Mouse (Mus musculus) megakaryocyte-erythroid progenitor cell, adult 5-6 weeks (primary cell): ENCODE measurements at regions not wholly inside any gene's neighbourhood (a gene's known extent, or its start where the extent isn't known, plus 50 kb on each side); places are given as distances from the start of the nearest gene placed in this dataset.

ENCODE experiments used
- ATAC-seq: replicated peaks from 2 replicates; pipeline ENCODE4 v1.8.0; 2016; ENCODE audit warnings: mild to moderate bottlenecking, inconsistent platforms; ENCODE audit not compliant: severe bottlenecking, poor library complexity, low FRiP score, low TSS enrichment

DNA sequence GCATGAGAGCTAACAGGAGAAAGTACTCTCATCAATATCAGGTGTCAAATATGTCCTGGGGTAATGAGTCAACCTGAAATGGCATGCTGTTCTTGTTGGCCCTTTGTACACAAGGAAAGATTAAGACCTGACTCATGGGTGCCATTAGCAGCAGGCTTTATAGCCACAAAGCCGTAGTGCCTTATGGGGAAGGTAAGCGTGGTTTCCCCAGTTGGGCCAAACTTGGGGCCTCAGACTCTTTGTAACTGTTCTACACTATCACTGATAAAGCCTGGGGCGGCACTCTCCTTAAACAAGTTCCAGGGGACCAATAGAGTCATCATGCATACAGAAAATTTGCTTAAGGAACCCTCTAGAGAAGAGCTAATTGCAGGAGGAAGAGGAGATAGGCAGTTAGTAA lies 1228.9 kb upstream of the A1bg start:
- ATAC-seq, result no peak; the same call in 1 of the 2 replicates

DNA sequence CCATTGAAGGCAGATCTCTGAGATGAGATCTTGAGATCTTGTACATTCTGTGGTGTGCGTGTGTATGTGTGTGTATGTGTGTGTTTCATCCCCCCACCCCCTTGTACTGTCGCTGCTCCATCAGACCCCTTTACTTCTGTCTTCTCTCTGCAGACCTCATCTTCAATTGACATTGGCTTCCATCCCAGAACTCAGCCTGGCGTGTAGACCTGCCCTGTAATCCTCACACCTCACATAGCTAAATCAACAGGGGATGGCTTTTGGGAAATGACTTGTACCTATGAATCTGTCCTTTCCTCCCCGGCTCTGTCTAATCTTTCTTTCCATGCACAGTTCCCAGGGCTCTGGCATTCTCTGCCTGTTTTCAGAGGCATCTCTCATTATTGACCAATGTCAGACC lies 1227.5 kb upstream of the A1bg start:
- ATAC-seq, result no peak

DNA sequence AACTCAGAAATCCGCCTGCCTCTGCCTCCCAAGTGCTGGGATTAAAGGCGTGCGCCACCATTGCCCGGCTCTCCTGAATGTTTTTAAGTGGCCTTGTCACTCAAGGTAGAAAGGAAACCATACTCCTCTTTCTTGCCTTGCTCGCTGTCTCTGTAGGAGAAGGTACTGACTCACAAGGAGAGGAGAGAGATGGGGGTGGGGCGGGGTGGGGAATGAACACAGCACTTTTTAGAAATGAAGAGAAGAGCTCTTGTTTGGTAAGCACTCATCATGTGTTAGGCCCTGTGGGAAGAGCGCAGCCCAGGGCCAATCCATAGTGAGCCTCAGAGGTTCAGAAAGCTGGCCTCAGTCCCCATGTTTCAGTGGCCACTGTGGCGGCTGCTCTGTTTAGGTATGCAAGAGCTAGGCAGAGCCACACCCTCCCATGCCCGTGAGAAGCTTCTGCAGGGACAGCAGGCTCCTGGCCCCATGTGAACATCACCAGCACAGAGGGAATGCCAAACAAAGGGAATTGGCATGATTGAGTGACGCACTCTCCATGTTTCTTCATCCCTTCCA lies 1225.9 kb upstream of the A1bg start:
- ATAC-seq, result 0 out of 2 replicates have a peak, but pooled peaks have one; percentile 6

DNA sequence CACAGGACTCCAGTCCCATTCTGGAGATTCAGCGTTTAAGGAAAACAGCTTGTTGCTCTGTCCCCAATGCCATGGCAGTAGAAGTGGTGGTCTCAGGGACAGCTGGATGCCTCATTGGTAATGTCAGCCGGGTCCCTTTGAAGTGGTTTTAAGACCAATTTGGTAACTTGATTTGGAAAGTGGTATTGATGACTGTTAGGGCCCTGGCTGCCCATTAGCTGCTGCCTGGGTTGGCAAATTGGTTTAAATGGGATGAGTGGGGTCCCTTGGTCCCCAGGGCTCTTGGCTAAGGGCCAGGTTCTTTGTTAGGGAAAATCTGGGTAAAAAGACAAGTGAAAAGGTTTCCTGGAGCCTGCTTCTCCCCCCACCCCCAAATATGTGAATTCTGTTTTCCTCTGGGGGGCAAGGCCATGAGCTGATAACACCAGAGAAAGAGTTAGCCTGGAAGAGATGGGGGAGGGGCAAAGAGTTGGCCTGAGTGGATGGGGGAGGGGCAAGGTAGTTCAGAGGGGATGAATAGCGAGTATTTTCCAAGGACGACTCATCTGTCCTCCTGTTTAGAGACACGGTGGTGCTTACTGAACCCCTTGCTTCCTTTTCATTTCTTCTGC lies 1224.6 kb upstream of the A1bg start:
- ATAC-seq, result no peak

DNA sequence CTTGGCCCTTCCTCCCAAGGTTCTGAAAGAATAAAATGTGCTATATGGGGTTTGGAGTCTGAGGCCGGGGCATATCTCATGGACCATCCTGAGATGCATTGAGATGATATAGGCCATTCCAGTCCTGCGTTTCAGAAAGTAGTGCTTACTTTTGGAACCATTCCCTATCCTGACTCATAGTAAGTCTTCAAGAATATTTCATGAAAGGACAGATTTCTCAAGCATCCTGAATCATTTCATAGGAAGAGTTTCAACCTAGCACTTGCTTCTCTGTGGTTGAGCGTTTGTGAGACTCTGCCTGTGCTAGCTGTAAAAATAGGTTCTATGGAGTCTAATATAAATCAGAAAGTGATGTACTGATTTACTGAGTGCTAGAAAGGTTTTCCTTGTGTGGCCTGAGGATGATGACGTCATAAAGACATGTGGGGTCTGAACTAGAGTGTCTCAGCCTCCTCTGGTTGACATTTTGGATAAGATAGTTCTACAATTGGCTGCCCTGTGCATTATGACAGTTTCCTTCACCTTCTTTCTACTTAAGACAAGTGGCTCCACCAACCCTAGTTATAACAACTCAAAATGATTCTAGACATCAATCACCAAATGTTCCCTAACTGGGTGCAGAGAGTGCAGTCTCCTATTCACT lies 1223.0 kb upstream of the A1bg start:
- no peak for ATAC-seq

DNA sequence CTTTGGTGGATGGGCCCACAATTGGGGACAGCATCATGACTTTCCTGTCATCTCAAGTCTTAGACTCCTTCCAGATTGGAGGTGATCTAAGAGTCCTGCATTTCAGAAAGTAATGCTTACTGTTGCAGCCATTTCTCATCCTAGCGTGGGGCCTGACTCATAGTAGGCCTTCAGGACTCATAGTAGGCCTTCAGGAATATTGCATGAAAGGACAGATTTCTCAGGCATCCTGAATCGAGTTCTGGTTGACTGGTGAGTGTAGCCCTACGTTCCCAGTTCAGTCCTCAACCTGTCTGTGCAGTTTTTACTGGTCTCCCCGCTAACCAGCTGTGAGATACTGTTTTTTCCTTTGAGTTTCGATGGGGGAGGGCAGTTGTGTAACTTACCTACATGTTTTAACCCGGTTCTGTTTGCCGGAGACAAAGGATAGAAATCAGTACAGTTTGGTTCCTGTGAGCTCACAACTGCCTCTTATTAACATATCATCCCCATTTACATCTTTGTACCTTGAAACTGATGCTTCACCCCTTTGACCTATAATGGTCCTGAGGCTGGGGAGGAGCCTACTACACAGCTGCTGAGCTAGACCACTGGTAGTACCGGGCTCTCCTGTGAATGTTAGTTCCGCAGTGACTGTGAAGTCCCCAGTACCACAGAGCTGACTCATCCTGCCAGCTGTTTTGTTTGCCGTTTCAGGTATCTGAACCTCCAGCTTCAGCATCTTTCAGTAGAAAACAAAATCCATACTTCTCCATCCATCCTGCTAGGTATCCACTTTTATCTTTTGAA lies 1222.2 kb upstream of the A1bg start:
- ATAC-seq, result no peak

DNA sequence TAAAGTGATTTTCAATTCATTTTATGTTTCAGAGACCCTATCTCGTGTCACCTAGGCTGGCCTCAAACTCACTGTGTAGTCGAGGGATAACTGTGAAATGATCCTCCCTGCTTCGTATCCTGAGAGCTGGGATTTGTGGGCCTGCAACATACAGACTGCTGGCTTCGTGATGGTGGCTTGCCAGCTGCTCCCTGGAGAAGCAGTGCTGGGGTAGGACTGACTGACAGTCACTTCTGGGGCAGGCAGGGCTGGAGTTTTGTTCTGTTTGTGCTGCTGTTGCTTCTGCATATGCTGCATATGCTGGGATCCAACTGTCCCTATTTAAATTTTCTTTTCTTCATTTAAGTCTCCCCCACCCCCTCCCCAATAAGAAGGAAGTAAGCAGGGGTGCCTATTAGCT lies 1217.0 kb upstream of the A1bg start:
- no peak for ATAC-seq

DNA sequence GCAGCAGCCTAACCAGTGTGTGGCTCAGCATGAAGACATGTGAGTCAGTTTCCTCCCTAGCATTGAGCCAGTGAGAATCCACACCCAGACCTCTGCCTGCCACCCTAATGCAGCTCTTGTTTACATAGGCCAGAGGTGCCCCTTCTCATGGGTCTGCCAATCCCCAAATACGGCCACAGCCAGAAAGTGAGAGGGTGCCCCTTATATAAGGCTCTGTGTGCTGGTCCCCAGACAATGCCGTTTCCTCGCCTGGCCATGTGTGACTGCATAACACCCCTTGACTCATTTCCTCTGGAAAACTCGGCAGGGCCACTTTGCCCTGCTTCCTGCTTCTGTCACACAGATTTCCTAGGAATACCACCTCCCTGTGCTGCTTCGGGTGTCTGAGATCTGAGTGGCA lies 1216.4 kb upstream of the A1bg start:
- no peak for ATAC-seq

DNA sequence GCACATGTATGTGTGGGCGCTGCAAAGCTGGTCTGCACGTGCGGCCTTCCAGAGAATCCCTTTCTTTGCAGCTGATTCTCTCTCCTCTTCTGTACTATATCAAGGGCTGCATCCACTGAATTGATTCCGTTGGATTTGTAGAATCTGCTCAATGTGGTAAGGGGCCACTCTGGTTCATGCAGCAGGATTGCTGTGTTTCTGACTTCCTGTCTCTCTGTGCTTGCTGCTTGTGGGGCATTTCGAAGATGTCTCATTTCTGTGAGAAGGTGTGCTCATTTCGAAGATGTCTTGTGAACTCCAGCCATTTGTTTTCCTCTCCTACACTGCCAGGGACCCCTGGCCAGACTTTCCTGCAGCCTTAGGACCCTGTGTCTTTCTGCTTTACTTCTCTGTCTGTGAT lies 1215.9 kb upstream of the A1bg start:
- no peak for ATAC-seq

DNA sequence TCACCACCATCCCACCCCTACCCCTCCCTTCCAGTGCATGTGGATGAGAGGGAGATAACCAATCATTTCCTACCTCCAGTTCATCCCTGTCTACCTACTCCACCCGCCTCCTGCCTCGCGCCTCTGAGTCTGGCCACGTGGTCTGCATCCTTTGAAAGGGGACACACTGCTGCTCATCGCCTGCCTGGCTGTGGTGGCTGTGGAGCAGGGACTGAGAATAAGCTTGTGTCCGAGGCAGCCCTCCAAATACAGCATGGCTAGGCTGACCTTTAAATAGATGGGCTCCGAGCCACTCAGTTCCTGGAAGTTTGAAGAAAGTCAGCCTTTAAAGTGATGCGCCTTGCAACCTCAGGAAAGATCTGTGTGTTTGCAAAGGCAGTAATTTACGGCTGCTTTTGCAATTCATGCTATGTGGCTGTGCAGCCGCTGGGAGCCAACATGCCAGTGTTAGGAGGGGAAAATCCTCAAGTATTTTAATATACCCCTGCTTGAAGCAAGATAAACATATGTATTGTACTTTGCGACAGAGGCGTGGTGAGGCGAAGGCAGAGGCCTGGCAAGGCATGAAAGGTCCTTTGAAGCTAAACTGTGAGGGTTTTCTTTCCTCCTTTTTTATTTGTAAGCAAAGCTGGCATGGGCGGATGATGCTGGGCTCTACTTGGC lies 1214.3 kb upstream of the A1bg start:
- 0 out of 2 replicates have a peak, but pooled peaks have one; percentile 33 for ATAC-seq

DNA sequence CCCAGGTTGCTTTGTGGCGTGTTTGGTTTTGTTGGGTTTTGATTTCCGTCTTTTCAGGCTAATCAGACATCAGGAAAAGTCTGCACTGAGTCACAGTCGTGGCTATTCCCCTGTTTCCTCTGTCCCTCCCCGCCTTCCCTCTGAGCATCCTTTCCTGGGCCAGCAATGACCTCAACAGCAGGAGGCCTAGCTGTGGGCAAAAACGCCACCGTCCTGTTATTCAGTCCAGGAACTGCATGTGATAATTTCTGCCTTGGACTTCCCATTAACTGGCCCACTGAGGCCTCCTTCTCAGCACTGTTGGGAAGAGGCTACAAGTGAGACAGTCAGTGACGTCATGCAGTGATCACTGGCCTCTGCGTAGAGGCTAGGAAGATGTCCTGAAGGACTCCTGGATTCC lies 1212.0 kb upstream of the A1bg start:
- ATAC-seq, result no peak

DNA sequence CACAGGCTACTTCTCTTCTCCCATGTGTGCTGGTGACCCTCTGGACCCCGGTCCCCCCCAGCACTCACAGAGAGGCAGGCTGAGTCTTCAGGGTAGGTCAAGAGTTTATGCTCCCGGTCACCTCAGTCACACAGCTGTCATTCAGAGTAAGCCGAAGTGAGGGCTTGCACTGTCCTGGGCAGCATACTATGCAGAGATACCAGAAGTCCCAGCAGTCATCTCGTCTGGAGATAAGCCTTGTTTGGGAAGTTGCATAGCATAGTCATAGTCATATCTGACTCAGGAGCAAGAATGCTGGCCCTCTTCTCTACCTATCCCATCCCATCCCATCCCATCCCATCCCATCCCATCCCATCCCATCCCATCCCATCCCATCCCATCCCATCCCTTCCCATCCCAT lies 1211.5 kb upstream of the A1bg start:
- no peak for ATAC-seq

DNA sequence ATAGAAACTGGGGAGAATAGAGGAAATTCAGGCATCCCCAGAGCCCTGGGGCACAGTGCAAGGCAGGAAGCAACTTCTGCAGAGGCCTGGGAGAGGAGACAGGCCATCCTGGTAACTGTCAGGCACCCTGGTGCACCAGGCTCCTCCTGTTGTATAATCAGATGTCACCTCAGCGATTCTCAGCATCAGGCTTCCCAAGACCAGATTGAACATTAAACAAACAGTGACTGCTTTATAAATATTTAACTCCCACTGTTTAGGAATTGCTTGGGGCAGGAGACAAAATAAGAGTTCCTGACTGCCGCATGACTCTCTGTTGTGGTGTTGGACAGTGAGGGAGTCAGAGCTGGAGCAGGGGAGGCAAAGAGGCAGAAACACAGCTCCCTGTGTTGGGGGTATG lies 1210.1 kb upstream of the A1bg start:
- ATAC-seq, result no peak

DNA sequence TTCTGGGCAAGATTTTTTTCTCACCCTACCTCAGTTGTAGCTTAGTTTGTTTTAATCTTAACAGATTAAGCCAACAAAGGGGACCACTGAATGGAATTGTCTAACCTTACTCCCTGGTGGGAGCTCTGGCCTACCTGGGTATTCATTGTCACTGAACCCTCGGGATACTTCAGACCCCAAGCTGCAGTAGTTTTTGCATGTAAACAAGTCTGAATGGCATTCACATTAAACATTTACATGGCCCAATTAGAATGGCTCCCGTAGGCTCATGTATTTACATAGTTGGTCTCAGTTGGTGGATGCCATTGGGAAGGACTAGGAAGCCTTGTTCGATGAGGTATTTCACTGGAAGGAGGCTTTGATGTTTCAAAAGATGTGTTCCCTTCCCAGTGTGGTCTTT lies 1208.9 kb upstream of the A1bg start:
- no peak for ATAC-seq

DNA sequence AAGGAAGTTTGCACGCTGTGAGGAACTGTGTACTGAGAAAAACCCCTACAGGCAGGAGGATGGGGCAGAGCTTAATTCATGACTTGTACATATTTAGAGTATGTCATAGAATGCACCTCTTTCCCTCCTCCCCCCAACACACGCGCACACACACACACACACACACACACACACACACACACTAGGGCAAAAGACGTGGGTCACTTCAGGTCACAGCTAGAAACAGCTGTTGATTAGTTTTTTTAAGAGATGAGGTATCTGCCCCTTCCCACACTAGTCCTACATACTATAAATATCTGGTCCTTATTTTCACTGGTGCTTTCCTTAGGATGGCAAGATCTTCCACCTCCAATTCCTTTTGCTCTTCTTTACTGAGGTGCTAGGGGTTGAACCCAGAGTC lies 1207.7 kb upstream of the A1bg start:
- ATAC-seq, result no peak

DNA sequence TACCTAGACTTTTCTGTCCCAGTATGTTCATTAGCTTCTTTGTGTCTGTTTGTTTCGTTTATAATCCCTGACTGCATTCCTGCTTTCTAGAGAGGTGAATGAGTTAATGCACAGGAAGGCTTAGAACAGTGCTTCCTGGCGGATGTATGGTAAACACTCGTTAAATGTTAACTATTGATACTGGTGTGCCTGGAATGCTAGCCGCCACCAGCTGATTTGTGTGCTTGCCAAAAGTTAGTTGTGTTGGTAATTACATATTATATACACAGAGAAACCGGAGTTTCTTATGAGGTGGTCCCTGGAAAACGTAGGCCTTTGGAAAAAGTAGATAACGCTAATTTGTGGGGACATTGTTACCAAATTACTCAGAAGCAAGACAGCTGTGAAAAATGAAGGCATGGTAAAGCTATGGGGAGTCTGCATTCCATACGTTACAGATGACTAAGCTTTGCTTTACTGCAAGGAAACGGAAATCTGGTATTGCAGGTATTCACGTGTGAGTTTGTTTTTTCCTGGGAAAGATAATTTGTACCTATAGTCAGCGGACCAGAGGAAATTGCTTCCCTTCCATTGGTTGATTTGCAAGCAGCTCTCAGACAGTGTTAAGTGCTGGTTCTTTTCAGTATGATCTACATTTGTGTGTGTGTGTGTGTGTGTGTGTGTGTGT lies 1205.9 kb upstream of the A1bg start:
- no peak for ATAC-seq

DNA sequence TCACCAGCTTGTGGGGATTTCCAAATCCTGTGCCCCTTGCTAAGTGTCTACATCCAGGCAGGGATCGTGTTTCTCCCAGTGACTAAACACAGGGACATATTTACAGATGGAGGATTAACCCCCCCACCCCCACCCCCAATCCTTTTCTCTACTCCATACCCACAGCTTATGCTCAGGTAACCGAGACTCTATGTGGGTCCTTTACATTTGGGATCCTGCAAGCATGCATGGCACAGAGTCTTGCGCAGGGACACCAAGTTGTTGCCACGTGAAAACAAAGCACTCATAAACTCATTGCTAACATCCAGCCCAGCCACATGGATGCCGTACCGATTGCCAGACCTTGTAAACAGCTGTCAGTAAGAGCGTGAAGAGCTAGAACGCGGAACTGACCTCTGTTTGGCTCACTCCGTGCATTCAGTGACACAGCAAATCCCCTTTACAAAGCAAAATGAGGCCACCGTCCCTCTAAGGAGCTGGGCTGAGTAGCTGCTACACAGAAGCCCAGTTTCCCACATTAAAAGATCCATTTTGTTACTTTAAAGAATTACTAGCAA lies 1204.9 kb upstream of the A1bg start:
- peak; percentile 88 for ATAC-seq

DNA sequence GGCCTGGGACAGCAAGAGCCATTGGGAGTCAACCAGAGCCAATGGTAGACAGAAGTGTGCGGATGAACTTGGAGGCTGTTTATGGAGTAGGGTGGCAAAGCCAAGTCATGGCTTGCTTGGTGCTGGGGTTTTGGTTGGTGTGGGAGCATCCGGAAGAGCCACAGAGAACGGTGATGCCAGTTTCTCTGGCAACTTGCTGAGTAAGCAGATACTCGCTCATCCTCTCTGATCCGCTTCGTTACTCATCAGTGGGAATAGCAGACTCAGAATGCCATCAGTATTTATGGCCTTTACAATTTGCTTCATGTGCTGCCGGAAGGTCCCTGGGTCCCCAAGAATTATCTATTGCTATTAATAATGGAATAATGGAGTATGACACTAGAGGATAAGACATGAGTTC lies 1202.9 kb upstream of the A1bg start:
- ATAC-seq, result no peak

DNA sequence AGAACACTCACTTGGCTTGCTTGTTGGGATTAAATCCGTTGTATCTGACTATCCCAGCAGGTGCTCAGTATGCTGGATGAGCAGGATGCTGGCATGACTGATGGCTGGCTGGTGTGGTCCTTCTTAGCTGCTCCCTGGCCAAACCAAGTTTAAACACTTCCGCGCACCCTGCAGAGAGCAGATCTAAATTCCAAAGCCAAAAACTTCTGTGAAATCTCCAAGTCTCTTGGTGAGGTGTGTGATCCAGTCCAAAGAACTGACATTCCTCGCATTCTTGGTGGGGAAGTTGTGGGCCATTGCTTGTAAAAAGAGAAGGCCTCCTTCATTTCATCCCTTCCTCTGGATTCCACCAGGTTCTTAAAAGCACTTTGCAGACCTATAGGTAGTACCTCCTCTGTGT lies 1200.9 kb upstream of the A1bg start:
- no peak for ATAC-seq
